Mouse (Mus musculus): ENCODE results near the gene Phkg1. TPM values are rescaled to one million over a fixed set of nuclear protein-coding genes. Genes with fewer than 3 reads are reported as not detected.
A peak's percentile ranks its signal among the peaks of the same experiment; 100 is the strongest.
"Not testable (repeated sequence)": the region's sequence is repeated elsewhere in the genome, so short reads cannot be mapped to it uniquely, and the experiment has no call there.

The Phkg1 gene
- polyA plus RNA-seq, 1 experiment: 38.1 TPM

DNA sequence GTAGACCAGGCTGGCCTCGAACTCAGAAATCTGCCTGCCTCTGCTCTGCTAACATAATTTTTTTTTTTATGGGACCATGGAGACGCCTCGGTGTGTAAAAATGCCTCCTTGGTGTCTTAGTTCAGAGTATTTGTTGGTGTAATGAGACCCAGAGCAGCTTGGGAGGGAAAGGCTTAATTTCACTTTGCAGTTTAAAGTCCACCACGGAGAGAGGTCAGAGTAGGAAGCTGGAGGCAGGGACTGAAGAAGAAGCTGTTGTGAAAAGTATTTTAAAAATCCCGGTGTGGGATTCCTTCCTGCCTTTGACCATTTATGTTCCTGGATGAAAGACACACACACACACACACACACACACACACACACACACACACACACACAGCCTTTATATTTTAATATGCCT, 27.6 kb upstream of the Phkg1 start:
- Histone ChIP-seq H3K4me1 (ENCODE audit: control insufficient read depth, insufficient read depth, low read length) (no peaks in the 10 kb centered on the region), H3K27ac (ENCODE audit: insufficient read depth, low read length) (no peak overlapping the region), H3K4me3 (ENCODE audit: insufficient read depth, low read length) (no peak overlapping the region)
- TF ChIP-seq POLR2A (IDR thresholded peaks at IDR 0.05; ENCODE audit: extremely low read depth, insufficient read depth, low read length) (no peak), CTCF (IDR thresholded peaks at IDR 0.05; ENCODE audit: extremely low read depth, insufficient read depth, low read length) (no peak)

GRCm38 (mm10) chr5:129924820-129925452, 26.6 kb upstream of the Phkg1 start:
- no peak for TF ChIP-seq POLR2A (IDR thresholded peaks at IDR 0.05; ENCODE audit: extremely low read depth, insufficient read depth, low read length)
- no peak for TF ChIP-seq CTCF (IDR thresholded peaks at IDR 0.05; ENCODE audit: extremely low read depth, insufficient read depth, low read length)
- H3K27ac ChIP-seq (ENCODE audit: insufficient read depth, low read length): no peak overlapping the region
- no peaks in the 10 kb centered on the region for H3K4me1 ChIP-seq (ENCODE audit: control insufficient read depth, insufficient read depth, low read length)
- no peak overlapping the region for H3K4me3 ChIP-seq (ENCODE audit: insufficient read depth, low read length)

DNA sequence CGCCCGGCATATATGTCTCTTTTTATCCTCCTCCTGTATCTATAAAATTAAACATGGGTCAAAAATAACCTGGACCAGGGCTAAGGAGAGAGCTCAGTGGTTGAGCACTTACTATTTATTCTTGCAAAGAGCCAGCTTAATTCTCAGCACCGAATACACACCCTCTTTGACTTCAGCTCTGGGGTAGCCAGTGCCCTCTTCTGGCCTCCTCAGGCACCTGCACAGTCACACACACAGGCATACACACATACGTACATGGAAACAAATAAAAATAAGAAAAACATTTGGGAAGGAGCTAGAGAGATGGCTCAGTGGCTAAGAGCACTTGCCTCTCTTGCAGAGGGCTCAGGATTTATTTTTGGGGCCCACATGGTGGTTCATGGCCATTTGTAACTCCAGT, 23.6 kb upstream of the Phkg1 start:
- H3K4me3 ChIP-seq (ENCODE audit: insufficient read depth, low read length): no peak overlapping the region

GRCm38 (mm10) chr5:129919320-129919719, 21.0 kb upstream of the Phkg1 start:
- TF ChIP-seq POLR2A (IDR thresholded peaks at IDR 0.05; ENCODE audit: extremely low read depth, insufficient read depth, low read length): no peak
- H3K4me3 ChIP-seq (ENCODE audit: insufficient read depth, low read length): no peak overlapping the region
- H3K27ac ChIP-seq (ENCODE audit: insufficient read depth, low read length): no peak overlapping the region
- H3K4me1 ChIP-seq (ENCODE audit: control insufficient read depth, insufficient read depth, low read length): no peaks in the 10 kb centered on the region

More for the DNA sequence above, 23.6 kb upstream of the Phkg1 start:
- TF ChIP-seq POLR2A (IDR thresholded peaks at IDR 0.05; ENCODE audit: extremely low read depth, insufficient read depth, low read length) (no peak), CTCF (IDR thresholded peaks at IDR 0.05; ENCODE audit: extremely low read depth, insufficient read depth, low read length) (no peak)
- no peak overlapping the region for H3K27ac ChIP-seq (ENCODE audit: insufficient read depth, low read length)
- no peaks in the 10 kb centered on the region for H3K4me1 ChIP-seq (ENCODE audit: control insufficient read depth, insufficient read depth, low read length)

DNA sequence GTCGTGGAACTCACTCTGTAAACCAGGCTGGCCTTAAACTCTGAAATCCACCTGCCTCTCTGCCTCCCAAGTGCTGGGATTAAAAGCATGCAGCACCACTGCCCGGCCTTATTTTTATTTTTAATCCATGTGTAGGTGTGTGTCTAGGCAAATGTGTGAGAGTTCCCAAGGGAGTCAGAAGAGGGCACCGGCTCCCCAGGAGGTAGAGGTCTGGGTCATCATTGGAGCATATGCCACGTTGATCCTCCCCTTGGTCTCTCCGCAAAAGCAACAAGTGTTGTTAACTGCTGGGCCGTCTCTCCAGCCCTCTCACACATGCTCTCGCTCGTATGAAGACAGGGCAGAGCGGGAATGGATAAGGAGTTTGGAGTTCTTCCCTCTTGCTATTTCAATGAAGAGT, 20.4 kb upstream of the Phkg1 start:
- TF ChIP-seq POLR2A (IDR thresholded peaks at IDR 0.05; ENCODE audit: extremely low read depth, insufficient read depth, low read length) (no peak), CTCF (IDR thresholded peaks at IDR 0.05; ENCODE audit: extremely low read depth, insufficient read depth, low read length) (no peak)
- Histone ChIP-seq H3K27ac (ENCODE audit: insufficient read depth, low read length) (no peak overlapping the region), H3K4me3 (ENCODE audit: insufficient read depth, low read length) (no peak overlapping the region), H3K4me1 (ENCODE audit: control insufficient read depth, insufficient read depth, low read length) (no peaks in the 10 kb centered on the region)

- Histone ChIP-seq H3K4me1 (ENCODE audit: control insufficient read depth, insufficient read depth, low read length) (no peaks in the 10 kb centered on the region), H3K4me3 (ENCODE audit: insufficient read depth, low read length) (no peak overlapping the region), H3K27ac (ENCODE audit: insufficient read depth, low read length) (no peak overlapping the region)
- TF ChIP-seq CTCF (IDR thresholded peaks at IDR 0.05; ENCODE audit: extremely low read depth, insufficient read depth, low read length) (no peak), POLR2A (IDR thresholded peaks at IDR 0.05; ENCODE audit: extremely low read depth, insufficient read depth, low read length) (no peak)
Observed at GRCm38 (mm10) chr5:129918065-129918651, 19.8 kb upstream of the Phkg1 start.

GRCm38 (mm10) chr5:129915491-129915890, 17.1 kb upstream of the Phkg1 start:
- not testable (repeated sequence) for H3K4me3 ChIP-seq (ENCODE audit: insufficient read depth, low read length); H3K4me1 ChIP-seq (ENCODE audit: control insufficient read depth, insufficient read depth, low read length); H3K27ac ChIP-seq (ENCODE audit: insufficient read depth, low read length)

DNA sequence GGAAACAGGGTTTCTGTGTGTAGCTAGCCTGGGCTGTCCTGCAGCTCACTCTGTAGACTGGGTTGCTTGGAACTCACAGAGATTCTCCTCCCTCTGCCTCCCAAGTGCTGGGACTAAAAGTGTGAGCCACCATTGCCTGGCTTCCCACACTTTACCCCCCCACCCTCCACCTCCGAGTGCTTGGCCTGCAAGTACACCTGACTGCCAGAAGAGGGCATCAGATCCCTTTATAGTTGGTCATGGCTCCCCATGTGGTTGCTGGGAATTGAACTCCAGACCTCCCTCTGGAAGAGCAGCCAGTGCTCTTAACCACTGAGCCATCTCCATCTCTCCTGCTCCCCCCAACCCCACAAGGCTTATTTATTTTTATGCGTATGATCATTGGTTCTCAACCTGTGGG, 15.7 kb upstream of the Phkg1 start:
- peak; percentile 39; the same call in 1 of the 2 replicates for TF ChIP-seq CTCF (IDR thresholded peaks at IDR 0.05; ENCODE audit: extremely low read depth, insufficient read depth, low read length)
- TF ChIP-seq POLR2A (IDR thresholded peaks at IDR 0.05; ENCODE audit: extremely low read depth, insufficient read depth, low read length): no peak
- H3K4me3 ChIP-seq (ENCODE audit: insufficient read depth, low read length): no peak overlapping the region
- no peaks in the 10 kb centered on the region for H3K4me1 ChIP-seq (ENCODE audit: control insufficient read depth, insufficient read depth, low read length)
- H3K27ac ChIP-seq (ENCODE audit: insufficient read depth, low read length): no peak overlapping the region

DNA sequence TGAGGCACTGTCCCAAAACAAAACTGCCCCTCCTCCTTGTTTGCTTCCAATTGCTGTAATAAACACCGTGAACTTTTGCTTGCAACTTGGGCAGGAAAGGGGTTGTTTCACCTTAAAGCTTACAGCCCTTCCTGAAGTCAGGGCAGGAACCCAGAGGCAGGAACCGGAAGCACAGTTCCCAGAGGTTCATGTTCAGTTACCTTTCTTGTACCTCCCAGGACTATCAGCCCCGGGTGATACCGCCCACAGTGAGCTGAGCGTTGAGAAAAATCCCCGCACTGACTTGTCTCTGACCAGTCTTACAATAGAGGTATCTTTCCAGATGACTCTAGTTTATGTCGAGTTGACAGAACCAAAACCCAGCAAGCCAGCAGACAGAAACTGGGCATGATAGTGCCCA, 11.2 kb upstream of the Phkg1 start:
- TF ChIP-seq POLR2A (IDR thresholded peaks at IDR 0.05; ENCODE audit: extremely low read depth, insufficient read depth, low read length): no peak
- TF ChIP-seq CTCF (IDR thresholded peaks at IDR 0.05; ENCODE audit: extremely low read depth, insufficient read depth, low read length): no peak

GRCm38 (mm10) chr5:129909147-129909546, 10.8 kb upstream of the Phkg1 start:
- no peak for TF ChIP-seq POLR2A (IDR thresholded peaks at IDR 0.05; ENCODE audit: extremely low read depth, insufficient read depth, low read length)
- TF ChIP-seq CTCF (IDR thresholded peaks at IDR 0.05; ENCODE audit: extremely low read depth, insufficient read depth, low read length): no peak
- Histone ChIP-seq H3K4me3 (ENCODE audit: insufficient read depth, low read length) (peak overlapping the region; percentile 78; the same call in 1 of the 2 replicates), H3K27ac (ENCODE audit: insufficient read depth, low read length) (no peak overlapping the region), H3K4me1 (ENCODE audit: control insufficient read depth, insufficient read depth, low read length) (no peaks in the 10 kb centered on the region)

More for the DNA sequence above, 11.2 kb upstream of the Phkg1 start:
- Histone ChIP-seq H3K27ac (ENCODE audit: insufficient read depth, low read length) (no peak overlapping the region), H3K4me1 (ENCODE audit: control insufficient read depth, insufficient read depth, low read length) (no peaks in the 10 kb centered on the region), H3K4me3 (ENCODE audit: insufficient read depth, low read length) (no peak overlapping the region)
